Mouse (Mus musculus) heart, embryonic 12.5 days (tissue): Measurements from ENCODE around the gene Gm42420. TPM values are rescaled to one million over a fixed set of nuclear protein-coding genes. Genes with fewer than 3 reads are reported as not detected.

Experiments used
- ATAC-seq: fragments of 200-750 bp; cut with Nextera tagmentation; 2 replicates; pipeline ENCODE4 v1.8.0; 2017; ENCODE audit warnings: moderate TSS enrichment, moderate library complexity; ENCODE audit not compliant: insufficient number of reproducible peaks, low FRiP score
- H3K27ac ChIP-seq: fragments of 300-500 bp; sonication (generic); 2 replicates; pipeline ENCODE4 v1.5.1; 2016; ENCODE audit warnings: mild to moderate bottlenecking, moderate library complexity; ENCODE audit not compliant: poor library complexity, severe bottlenecking
- H3K27me3 ChIP-seq: fragments of 300-500 bp; sonication (generic); replicated peaks from 2 replicates; pipeline ENCODE4 v1.6.1; 2016; ENCODE audit warnings: mild to moderate bottlenecking, moderate library complexity
- H3K36me3 ChIP-seq: fragments of 300-500 bp; sonication (generic); 2 replicates; pipeline ENCODE4 v1.6.1; 2016; ENCODE audit warnings: mild to moderate bottlenecking, moderate library complexity
- H3K4me1 ChIP-seq: fragments of 300-500 bp; sonication (generic); replicated peaks from 2 replicates; pipeline ENCODE4 v1.6.1; 2016; ENCODE audit warnings: mild to moderate bottlenecking
- H3K4me2 ChIP-seq: fragments of 300-500 bp; sonication (generic); 2 replicates; pipeline ENCODE4 v1.6.1; 2016; ENCODE audit warnings: mild to moderate bottlenecking, moderate library complexity
- H3K4me3 ChIP-seq: fragments of 300-500 bp; sonication (generic); 2 replicates; pipeline ENCODE4 v1.5.1; 2016; ENCODE audit warnings: mild to moderate bottlenecking
- H3K9ac ChIP-seq: fragments of 300-500 bp; sonication (generic); 2 replicates; pipeline ENCODE4 v1.6.1; 2016; ENCODE audit warnings: mild to moderate bottlenecking, moderate library complexity
- H3K9me3 ChIP-seq: fragments of 300-500 bp; sonication (generic); replicated peaks from 2 replicates; pipeline ENCODE4 v1.6.1; 2016; ENCODE audit warnings: mild to moderate bottlenecking, moderate library complexity
- WGBS: fragments of 180-500 bp; shearing (Covaris S2); methylation state at CpG from one replicate; pipeline ENCODE4 v1.1.7; 2016; 5-methylcytosine and 5-hydroxymethylcytosine counted together
- polyA plus RNA-seq: library from polyadenylated mRNA; unstranded; fragments of >200 nt; fragmentation: Nextera tagmentation; extraction: Ambion mirVana; gene quantifications from 2 replicates; pipeline ENCODE4 v1.2.1, GENCODE M21; 2016

Gm42420 gene
- polyA plus RNA-seq, 1 experiment from 2014 or later: not detected

DNA sequence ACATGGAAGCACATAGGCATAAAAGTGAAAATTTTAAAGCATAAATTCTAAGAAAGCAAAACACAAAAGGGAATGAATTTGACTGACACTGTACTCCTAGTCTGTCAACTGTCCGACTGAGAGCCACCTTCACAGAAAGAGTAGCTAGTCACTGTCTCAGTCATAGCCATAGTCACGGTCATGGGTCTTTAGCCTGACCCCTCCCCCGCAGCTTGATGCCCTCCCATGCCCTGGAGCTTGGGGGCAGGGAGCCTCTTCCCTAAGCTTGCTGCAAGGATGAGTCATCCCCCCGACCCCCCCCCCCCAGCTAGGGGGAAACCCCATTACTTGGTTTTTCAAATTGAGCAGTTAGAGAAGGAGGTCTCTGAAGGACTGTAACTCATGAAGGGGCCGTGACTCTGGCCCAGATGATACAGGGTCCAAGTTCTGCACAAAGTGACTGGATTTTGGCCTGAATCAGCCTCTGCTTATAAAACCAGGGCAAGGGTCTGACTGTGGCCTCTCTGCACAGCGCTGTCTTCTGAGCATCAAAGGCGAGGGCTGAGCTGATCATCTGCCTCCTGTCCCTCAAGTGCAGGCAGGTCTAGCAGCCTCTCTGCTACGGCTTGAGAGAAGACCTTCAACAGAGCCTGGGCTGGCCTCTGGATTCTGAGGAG, 33.4 kb upstream of the Gm42420 start:
- Histone ChIP-seq H3K36me3 (peaks cover 23% of the 10 kb centered on the region), H3K4me2 (no peak overlapping the region), H3K27ac (no peak overlapping the region), H3K27me3 (no peaks in the 10 kb centered on the region), H3K9me3 (no peaks in the 10 kb centered on the region), H3K4me1 (peaks cover 43% of the 10 kb centered on the region), H3K9ac (no peak overlapping the region), H3K4me3 (no peak overlapping the region)
- no peak for ATAC-seq
- 44% methylated on average over 8 of the region's 8 CpGs for WGBS

DNA sequence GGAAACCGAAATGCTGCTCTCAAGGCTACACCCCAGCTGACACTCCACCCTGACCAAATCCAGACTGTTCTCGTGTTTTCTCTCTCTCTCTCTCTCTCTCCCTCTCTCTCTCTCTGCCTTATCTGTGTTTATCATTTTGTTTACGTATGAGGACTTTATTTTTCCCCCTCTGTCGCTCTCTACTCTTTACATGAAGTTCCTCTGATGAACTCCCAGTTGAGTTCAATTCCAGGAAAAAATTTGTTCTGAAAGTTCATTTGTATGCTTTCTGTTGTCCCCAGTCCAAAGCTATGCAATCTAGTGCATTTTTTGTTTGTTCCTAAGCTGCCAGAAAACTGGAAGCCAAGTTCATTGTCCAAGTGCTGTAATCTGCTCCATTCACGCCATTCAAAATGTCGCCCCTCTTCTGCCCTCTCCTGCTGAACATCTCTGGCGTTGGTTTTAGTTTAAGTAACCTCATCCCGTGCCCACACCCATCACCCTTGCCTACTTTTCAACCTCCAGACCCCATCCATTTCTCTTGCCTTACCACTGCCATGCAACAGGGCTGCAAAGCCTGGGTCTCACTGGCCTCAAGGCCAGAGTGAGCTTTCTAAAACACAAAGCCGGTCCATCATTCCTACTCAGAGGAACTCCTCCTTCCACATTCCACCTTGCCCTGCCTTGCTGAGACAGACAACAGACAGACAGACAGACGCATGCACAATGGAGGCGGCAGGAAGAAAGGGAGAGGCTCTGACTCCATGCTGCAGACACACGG, 30.5 kb upstream of the Gm42420 start:
- peaks cover 12% of the 10 kb centered on the region for H3K36me3 ChIP-seq
- no peak for ATAC-seq
- peak overlapping the region; percentile 70 for H3K4me2 ChIP-seq
- H3K9ac ChIP-seq: peak overlapping the region; percentile 41; the same call in 1 of the 2 replicates
- no peaks in the 10 kb centered on the region for H3K9me3 ChIP-seq
- peaks cover 51% of the 10 kb centered on the region for H3K4me1 ChIP-seq
- no peaks in the 10 kb centered on the region for H3K27me3 ChIP-seq
- 60% methylated on average over 12 of the region's 12 CpGs for WGBS
- H3K27ac ChIP-seq: no peak overlapping the region
- peak overlapping the region; percentile 17 for H3K4me3 ChIP-seq

DNA sequence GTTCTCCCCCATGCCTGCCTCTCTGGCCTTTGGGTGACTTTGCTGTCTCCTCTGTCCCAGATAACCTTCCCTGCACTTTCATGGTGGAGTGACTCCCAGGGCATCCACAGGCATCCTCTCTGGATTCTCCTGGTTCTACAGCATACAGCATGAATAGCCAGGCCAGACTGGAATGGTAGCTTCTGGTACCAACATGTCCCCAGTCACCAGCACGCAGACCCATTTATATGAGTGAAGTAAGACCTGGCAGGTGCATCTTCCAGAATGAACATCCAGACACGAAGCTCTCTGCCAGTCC, 30.0 kb upstream of the Gm42420 start:
- H3K27ac ChIP-seq: no peak overlapping the region
- peak overlapping the region; percentile 17 for H3K4me3 ChIP-seq
- ATAC-seq: no peak
- H3K4me2 ChIP-seq: peak overlapping the region; percentile 70
- H3K9me3 ChIP-seq: no peaks in the 10 kb centered on the region
- WGBS: 81% methylated on average over 2 of the region's 2 CpGs
- no peaks in the 10 kb centered on the region for H3K27me3 ChIP-seq
- H3K9ac ChIP-seq: no peak overlapping the region
- peaks cover 11% of the 10 kb centered on the region for H3K36me3 ChIP-seq
- peaks cover 51% of the 10 kb centered on the region for H3K4me1 ChIP-seq

DNA sequence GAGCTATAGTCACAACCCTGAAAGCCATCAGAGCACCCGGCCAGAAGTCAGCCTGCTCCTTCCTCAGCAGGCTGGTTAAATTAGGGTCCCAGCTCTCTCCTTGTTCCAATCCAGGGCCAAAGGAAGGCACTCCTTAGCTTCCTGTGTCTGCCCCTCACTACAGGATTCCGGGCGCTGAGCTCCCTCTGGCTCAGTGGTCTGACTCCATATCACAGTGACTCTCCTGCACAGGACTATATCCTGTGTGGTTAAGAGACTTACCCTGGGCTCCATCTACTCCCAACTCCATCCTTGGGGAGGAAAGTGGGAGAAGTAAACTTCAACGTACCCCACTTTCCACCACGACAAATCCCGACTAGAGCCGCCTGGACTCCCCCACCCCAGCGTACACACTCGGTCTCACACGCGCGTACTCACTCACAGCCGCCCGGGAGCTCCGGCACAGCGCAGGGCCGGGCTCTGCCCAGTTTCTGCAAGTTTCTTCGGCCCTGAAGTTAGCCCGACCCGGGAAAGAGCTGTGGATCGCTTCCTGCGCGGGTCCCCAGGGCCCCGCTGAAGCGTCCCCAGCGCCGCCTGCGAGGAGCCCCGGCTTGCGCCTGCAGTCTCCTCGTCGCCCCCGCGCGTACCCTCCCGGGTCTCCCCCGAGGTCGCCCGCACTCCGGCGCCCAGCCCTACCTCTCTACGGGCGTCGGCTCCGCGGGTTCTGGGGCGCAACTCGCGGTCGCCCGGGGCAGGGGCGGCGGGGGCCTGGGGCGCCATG, 28.5 kb upstream of the Gm42420 start:
- Histone ChIP-seq H3K27ac (peak overlapping the region; percentile 92), H3K4me3 (peak overlapping the region; percentile 84), H3K27me3 (no peaks in the 10 kb centered on the region), H3K4me2 (peak overlapping the region; percentile 70), H3K9me3 (no peaks in the 10 kb centered on the region), H3K36me3 (peaks cover 5% of the 10 kb centered on the region), H3K4me1 (peaks cover 46% of the 10 kb centered on the region), H3K9ac (peak overlapping the region; percentile 94)
- WGBS: 1% methylated on average over 51 of the region's 54 CpGs
- peak; percentile 60 for ATAC-seq

DNA sequence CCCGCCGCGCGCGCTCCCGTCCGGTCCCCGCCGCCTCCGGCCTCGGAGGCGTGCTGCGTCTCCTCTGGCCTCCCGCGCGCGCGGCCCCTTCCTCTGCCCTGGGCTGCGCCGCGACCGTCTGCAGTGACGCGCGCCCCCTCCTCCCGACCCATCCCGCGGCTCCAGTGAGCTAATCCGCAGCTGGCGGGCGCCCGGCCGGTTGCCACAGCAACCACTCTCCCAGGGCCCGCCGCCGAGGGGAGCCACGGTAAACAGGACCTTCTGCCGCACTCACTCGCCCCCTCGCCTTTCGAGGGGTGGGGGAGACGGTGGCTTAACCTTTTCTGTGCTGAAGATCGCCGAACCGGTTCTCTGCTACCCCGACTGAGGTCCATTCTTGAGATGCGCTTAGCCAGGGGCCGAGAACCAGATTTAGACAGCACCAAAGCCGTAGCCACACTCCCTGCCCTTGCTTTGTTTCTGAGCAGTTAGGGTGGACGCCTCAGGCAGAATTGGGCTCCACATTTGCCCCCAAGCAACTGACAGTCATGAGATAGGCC, 27.8 kb upstream of the Gm42420 start, which contains the start of gene Dennd2a:
TSS of gene Dennd2a (minus strand) at position 145 of the 539 bp plus-strand sequence.
- H3K36me3 ChIP-seq: peaks cover 5% of the 10 kb centered on the region; the same call in 1 of the 2 replicates
- under 1% methylated on average over 40 of the region's 50 CpGs for WGBS

DNA sequence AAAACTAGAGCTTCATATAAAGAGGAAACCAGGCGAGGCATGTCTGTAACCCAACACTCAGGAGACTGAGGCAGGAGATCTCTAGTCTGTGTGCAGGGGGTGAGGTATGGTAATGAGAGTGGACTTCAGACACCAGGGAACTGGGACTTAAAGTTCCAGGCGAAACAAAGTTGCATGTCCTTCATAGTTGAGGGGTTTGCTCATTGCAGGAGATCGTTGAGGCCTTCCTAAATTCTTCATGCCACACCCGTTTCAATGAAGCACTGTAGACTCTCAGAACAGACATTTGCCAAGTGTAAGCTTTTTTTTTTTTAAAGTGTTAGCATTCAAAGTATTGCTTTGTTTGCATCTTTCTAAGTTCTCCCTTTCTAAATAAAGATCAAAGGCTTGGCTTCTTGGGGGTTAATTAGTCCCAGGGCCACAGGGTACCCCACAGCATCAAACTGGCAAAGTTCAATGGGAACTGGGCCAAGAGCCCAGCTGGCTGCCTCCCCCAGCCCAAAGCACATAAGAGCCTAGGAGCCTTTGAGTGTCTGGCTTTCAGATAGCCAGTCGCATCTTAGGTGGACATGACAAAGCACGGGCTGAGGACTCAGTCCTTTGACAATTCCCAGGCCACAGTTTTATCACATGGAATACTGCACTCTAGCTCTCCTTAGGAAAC, 26.1 kb upstream of the Gm42420 start:
- no peak overlapping the region for H3K9ac ChIP-seq
- no peaks in the 10 kb centered on the region for H3K27me3 ChIP-seq
- no peak overlapping the region for H3K4me3 ChIP-seq
- no peaks in the 10 kb centered on the region for H3K36me3 ChIP-seq
- H3K4me1 ChIP-seq: peaks cover 38% of the 10 kb centered on the region
- H3K4me2 ChIP-seq: no peak overlapping the region
- ATAC-seq: no peak
- H3K27ac ChIP-seq: no peak overlapping the region
- 46% methylated on average over 6 of the region's 6 CpGs for WGBS
- no peaks in the 10 kb centered on the region for H3K9me3 ChIP-seq

More for the DNA sequence above, 27.8 kb upstream of the Gm42420 start, which contains the start of gene Dennd2a:
- no peaks in the 10 kb centered on the region for H3K27me3 ChIP-seq
- H3K9me3 ChIP-seq: no peaks in the 10 kb centered on the region
- peaks cover 41% of the 10 kb centered on the region for H3K4me1 ChIP-seq
- H3K4me3 ChIP-seq: peak within 1 kb of the TSS; percentile 84
- H3K4me2 ChIP-seq: peak within 1 kb of the TSS; percentile 70
- peak within 1 kb of the TSS; percentile 92 for H3K27ac ChIP-seq
- ATAC-seq: peak; percentile 89
- H3K9ac ChIP-seq: peak within 1 kb of the TSS; percentile 94

DNA sequence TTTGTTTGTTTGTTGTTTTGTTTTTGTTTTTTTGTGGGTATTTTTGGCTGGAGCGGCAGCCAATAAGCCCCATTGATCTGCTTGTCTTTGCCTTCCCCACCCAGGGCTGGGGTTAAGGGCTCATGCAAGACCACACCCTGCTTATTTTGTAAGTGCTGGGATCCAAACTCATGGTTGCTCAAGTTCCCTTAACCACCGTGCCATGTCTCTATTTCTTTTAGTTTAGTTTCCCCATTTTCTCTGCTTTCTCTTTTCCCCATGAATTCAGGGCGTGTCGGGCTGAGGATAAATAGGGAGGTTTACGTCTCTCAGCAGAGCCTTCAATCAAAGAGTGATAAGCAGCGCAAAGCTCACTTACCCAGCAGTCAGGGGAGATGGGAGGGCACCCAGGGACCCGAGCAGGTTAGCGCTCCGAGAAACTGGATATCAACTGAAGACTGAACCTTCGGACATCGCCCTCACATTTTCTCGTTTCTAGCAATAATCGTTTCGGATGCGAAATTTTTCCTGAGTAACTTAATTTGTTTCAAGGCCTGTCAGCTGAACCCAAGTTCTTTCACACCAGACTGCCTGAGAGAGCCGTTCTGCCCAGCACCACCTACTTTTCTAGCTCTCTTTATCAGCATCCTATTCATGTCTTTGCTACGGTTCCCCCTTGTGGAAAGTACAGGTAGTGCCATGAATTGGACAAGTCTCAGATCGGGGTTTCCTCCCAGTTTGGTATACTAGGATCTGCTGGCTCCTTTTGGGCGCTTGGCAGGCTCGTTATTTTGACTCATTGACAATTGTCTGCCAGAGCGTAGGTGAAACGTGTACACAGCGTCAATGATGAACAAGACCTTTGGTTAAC, 23.2 kb upstream of the Gm42420 start:
- Histone ChIP-seq H3K4me3 (peak overlapping the region; percentile 30; the same call in 1 of the 2 replicates), H3K4me2 (peak overlapping the region; percentile 64), H3K9ac (peak overlapping the region; percentile 52; the same call in 1 of the 2 replicates), H3K27ac (no peak overlapping the region), H3K27me3 (no peaks in the 10 kb centered on the region), H3K4me1 (peaks cover 17% of the 10 kb centered on the region; the same call in 1 of the 2 replicates), H3K9me3 (no peaks in the 10 kb centered on the region), H3K36me3 (no peaks in the 10 kb centered on the region)
- ATAC-seq: peak; percentile 71; the same call in 1 of the 2 replicates
- 10% methylated on average over 23 of the region's 23 CpGs for WGBS

DNA sequence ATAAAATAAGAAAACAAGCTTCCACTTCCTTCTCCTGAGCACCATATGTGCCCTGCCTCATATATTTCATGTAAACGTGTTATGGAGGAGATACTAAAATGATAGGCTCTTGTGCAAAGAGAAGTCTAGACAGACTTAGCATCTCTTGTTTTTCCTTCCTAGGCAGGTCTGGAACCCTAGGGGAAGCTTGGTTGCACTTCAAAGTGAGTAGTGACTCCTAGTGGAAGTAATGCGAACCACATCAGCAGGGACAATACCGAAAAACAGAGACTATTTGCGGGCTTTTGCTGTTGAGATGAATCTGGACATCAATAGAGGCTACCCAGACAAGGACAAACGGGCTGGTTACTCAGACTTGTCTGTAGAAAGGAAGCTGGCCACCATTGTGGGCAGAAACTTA, 18.0 kb upstream of the Gm42420 start:
- Histone ChIP-seq H3K4me3 (no peak overlapping the region), H3K9me3 (no peaks in the 10 kb centered on the region)
- WGBS: 11% methylated on average over 5 of the region's 5 CpGs

DNA sequence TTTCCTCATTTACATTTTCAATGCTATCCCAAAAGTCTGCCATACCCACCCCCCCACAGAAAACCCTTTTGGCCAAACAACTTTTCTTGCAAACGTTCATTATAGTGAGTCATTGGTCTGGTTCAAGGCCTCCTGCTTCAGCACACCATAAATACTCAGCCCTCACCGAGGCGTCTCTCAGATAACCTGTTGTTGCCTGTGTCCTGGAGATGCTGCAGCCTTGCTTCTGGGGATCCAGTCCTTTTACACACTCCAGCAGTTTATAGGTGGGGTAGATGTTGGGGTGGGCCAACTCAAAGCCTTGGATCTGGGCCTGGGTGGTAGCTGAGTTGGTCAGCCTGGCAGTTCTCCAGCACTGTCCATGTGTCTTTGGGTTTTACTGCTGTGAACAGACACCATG, 15.1 kb upstream of the Gm42420 start:
- 58% methylated on average over 3 of the region's 3 CpGs for WGBS
- Histone ChIP-seq H3K9ac (no peak overlapping the region), H3K4me2 (no peak overlapping the region), H3K4me3 (no peak overlapping the region), H3K9me3 (no peaks in the 10 kb centered on the region), H3K4me1 (peaks cover 16% of the 10 kb centered on the region), H3K27ac (no peak overlapping the region), H3K36me3 (no peaks in the 10 kb centered on the region), H3K27me3 (no peaks in the 10 kb centered on the region)
- ATAC-seq: no peak

More for the DNA sequence above, 18.0 kb upstream of the Gm42420 start:
- Histone ChIP-seq H3K9ac (no peak overlapping the region), H3K36me3 (no peaks in the 10 kb centered on the region), H3K27me3 (no peaks in the 10 kb centered on the region), H3K4me2 (no peak overlapping the region), H3K4me1 (no peaks in the 10 kb centered on the region), H3K27ac (no peak overlapping the region)
- ATAC-seq: 0 out of 2 replicates have a peak, but pooled peaks have one; percentile 34
